Mouse (Mus musculus): Measurements from ENCODE around the gene Sgpp2. TPM values are rescaled to one million over a fixed set of nuclear protein-coding genes. Genes with fewer than 3 reads are reported as not detected.

Sgpp2 gene
- polyA plus RNA-seq, 1 experiment from 2014 or later: 0.37 TPM

DNA sequence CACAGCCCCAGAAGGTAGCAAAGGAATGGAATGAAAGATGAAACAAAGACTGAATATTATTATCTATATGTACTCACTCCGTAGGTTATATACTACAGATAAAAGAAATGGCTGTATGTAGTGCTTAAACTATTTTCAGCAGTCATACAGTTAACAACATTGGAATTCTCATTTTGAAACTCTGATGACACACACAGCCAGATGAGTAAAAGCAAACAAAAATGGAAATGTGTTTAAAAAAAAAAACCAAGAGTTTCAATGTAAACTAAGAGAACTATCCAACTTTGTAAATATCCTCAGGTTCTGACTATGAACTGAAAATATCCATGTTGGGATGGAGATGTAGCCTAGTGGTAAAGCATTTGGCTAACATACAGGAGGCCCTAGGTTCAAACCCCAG is 126.3 kb downstream of the Sgpp2 start:
- Histone ChIP-seq H3K4me3 (no peak overlapping the region), H3K36me3 (ENCODE audit: poor library complexity, severe bottlenecking) (peaks cover 20% of the 10 kb centered on the region), H3K9me3 (replicated peaks) (no peaks in the 10 kb centered on the region), H3K4me1 (no peaks in the 10 kb centered on the region), H3K27me3 (0 out of 2 replicates have a peak, but pooled peaks cover 2% of the 10 kb centered on the region), H3K9ac (no peak overlapping the region), H3K4me2 (no peak overlapping the region), H3K27ac (no peak overlapping the region)
- no peak for ATAC-seq
- 97% methylated on average over 1 of the region's 1 CpGs for WGBS

- H3K9me3 ChIP-seq (replicated peaks): no peaks in the 10 kb centered on the region
- ATAC-seq: no peak
- no peak overlapping the region for H3K4me3 ChIP-seq
- no peak overlapping the region for H3K9ac ChIP-seq
- H3K36me3 ChIP-seq (ENCODE audit: poor library complexity, severe bottlenecking): peaks cover 23% of the 10 kb centered on the region
- 80% methylated on average over 3 of the region's 3 CpGs for WGBS
- H3K27me3 ChIP-seq: no peaks in the 10 kb centered on the region
- H3K4me1 ChIP-seq: no peaks in the 10 kb centered on the region
- no peak overlapping the region for H3K27ac ChIP-seq
- no peak overlapping the region for H3K4me2 ChIP-seq
Measured at GRCm38 (mm10) chr1:78437150-78437549, 127.0 kb downstream of the Sgpp2 start.

- Histone ChIP-seq H3K27me3 (no peaks in the 10 kb centered on the region), H3K9ac (no peak overlapping the region), H3K36me3 (ENCODE audit: poor library complexity, severe bottlenecking) (peaks cover 54% of the 10 kb centered on the region), H3K4me3 (no peak overlapping the region), H3K4me1 (no peaks in the 10 kb centered on the region), H3K4me2 (no peak overlapping the region), H3K9me3 (replicated peaks) (no peaks in the 10 kb centered on the region), H3K27ac (no peak overlapping the region)
- no peak for ATAC-seq
- 94% methylated on average over 8 of the region's 8 CpGs for WGBS
Measured at GRCm38 (mm10) chr1:78440716-78441115, 130.6 kb downstream of the Sgpp2 start.

- Histone ChIP-seq H3K4me1 (0 out of 2 replicates have a peak, but pooled peaks cover 2% of the 10 kb centered on the region), H3K4me2 (no peak overlapping the region), H3K9me3 (replicated peaks) (no peaks in the 10 kb centered on the region), H3K9ac (no peak overlapping the region), H3K27me3 (no peaks in the 10 kb centered on the region), H3K4me3 (no peak overlapping the region), H3K27ac (no peak overlapping the region), H3K36me3 (ENCODE audit: poor library complexity, severe bottlenecking) (peaks cover 58% of the 10 kb centered on the region)
- WGBS: 91% methylated on average over 7 of the region's 7 CpGs
- ATAC-seq: no peak
Measured at GRCm38 (mm10) chr1:78443056-78443455, 132.9 kb downstream of the Sgpp2 start.

DNA sequence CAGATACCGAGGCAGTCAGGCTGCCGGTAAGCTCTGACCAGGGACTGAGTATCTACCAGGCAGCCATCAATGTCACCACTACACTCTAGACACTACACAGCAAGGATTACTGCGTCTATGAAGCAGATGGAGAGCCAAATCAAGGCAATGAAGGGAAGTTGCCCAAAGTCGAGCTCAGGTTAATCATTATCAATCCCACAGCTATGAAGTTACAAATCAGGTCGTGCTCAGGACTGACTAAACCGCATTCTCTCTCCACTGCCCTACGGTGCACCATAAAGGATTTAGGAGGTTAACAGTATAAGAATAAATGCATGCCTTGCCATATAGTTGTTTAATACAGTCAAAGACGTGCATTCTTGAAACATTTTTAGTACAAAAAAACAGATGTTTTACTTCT is 136.1 kb downstream of the Sgpp2 start:
- no peaks in the 10 kb centered on the region for H3K27me3 ChIP-seq
- H3K9me3 ChIP-seq (replicated peaks): no peaks in the 10 kb centered on the region
- no peak overlapping the region for H3K4me3 ChIP-seq
- no peak overlapping the region for H3K9ac ChIP-seq
- ATAC-seq: no peak
- WGBS: 92% methylated on average over 8 of the region's 8 CpGs
- no peak overlapping the region for H3K4me2 ChIP-seq
- no peak overlapping the region for H3K27ac ChIP-seq
- H3K36me3 ChIP-seq (ENCODE audit: poor library complexity, severe bottlenecking): peaks cover 64% of the 10 kb centered on the region
- H3K4me1 ChIP-seq: peaks cover 11% of the 10 kb centered on the region

DNA sequence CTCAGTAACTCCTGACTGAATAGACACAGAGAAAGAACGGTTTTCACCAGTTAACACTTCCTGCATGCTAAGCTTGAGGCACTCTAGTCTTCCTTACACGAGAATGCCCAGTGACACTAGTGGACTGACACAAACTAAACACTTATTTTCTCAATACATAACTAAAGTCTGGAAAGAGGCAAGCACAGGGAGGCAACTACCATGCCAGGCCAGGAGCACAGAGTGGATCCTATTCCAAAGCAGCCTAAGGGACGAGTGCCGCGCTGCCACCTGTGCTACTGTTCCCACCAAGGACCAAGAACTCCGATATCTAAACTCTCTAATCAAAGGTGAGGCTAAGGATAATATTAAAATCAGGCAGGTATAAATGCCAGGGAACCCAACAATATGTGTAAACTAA is 136.6 kb downstream of the Sgpp2 start:
- no peak overlapping the region for H3K27ac ChIP-seq
- no peaks in the 10 kb centered on the region for H3K27me3 ChIP-seq
- WGBS: 95% methylated on average over 6 of the region's 6 CpGs
- peaks cover 64% of the 10 kb centered on the region for H3K36me3 ChIP-seq (ENCODE audit: poor library complexity, severe bottlenecking)
- no peak overlapping the region for H3K4me3 ChIP-seq
- ATAC-seq: no peak
- H3K9me3 ChIP-seq (replicated peaks): no peaks in the 10 kb centered on the region
- H3K9ac ChIP-seq: no peak overlapping the region
- no peak overlapping the region for H3K4me2 ChIP-seq
- H3K4me1 ChIP-seq: peaks cover 11% of the 10 kb centered on the region

- ATAC-seq: peak; percentile 91
- peaks cover 66% of the 10 kb centered on the region for H3K36me3 ChIP-seq (ENCODE audit: poor library complexity, severe bottlenecking)
- no peak overlapping the region for H3K4me2 ChIP-seq
- no peak overlapping the region for H3K9ac ChIP-seq
- no peak overlapping the region for H3K4me3 ChIP-seq
- no peaks in the 10 kb centered on the region for H3K9me3 ChIP-seq (replicated peaks)
- WGBS: 41% methylated on average over 1 of the region's 1 CpGs
- H3K27me3 ChIP-seq: no peaks in the 10 kb centered on the region
- H3K4me1 ChIP-seq: peaks cover 11% of the 10 kb centered on the region
- no peak overlapping the region for H3K27ac ChIP-seq
Measured at GRCm38 (mm10) chr1:78448091-78448490, 137.9 kb downstream of the Sgpp2 start.

GRCm38 (mm10) chr1:78451070-78451854 is 141.1 kb downstream of the Sgpp2 start:
- no peak overlapping the region for H3K4me2 ChIP-seq
- H3K9me3 ChIP-seq (replicated peaks): no peaks in the 10 kb centered on the region
- ATAC-seq: peak; percentile 54
- H3K36me3 ChIP-seq (ENCODE audit: poor library complexity, severe bottlenecking): peaks cover 59% of the 10 kb centered on the region
- H3K27ac ChIP-seq: no peak overlapping the region
- H3K27me3 ChIP-seq: no peaks in the 10 kb centered on the region
- 64% methylated on average over 12 of the region's 12 CpGs for WGBS
- H3K4me1 ChIP-seq: peaks cover 11% of the 10 kb centered on the region
- H3K4me3 ChIP-seq: no peak overlapping the region
- no peak overlapping the region for H3K9ac ChIP-seq

DNA sequence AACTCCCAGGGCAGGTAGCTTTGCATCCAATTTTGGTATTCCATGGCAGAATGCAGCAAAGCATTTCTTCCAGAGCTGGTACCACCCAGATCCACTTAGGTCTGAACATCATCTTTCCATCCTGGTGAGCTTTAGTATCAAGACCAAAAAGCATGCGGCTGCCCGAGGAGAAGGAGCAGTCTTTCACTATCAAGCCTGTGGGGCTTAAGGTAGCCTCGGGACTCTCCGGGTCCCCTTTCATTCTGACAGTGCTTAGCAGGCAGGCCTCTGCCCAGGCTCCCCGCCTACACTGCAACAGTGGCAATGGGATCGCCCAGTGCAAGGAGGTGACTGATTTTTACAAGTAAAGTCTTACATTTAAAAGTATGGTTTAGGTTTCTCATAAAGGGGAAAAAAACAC is 142.4 kb downstream of the Sgpp2 start:
- Histone ChIP-seq H3K36me3 (ENCODE audit: poor library complexity, severe bottlenecking) (peaks cover 62% of the 10 kb centered on the region), H3K27ac (no peak overlapping the region), H3K9ac (no peak overlapping the region), H3K4me1 (peaks cover 11% of the 10 kb centered on the region), H3K4me3 (no peak overlapping the region), H3K27me3 (no peaks in the 10 kb centered on the region), H3K9me3 (replicated peaks) (no peaks in the 10 kb centered on the region), H3K4me2 (no peak overlapping the region)
- ATAC-seq: no peak
- 87% methylated on average over 6 of the region's 6 CpGs for WGBS

DNA sequence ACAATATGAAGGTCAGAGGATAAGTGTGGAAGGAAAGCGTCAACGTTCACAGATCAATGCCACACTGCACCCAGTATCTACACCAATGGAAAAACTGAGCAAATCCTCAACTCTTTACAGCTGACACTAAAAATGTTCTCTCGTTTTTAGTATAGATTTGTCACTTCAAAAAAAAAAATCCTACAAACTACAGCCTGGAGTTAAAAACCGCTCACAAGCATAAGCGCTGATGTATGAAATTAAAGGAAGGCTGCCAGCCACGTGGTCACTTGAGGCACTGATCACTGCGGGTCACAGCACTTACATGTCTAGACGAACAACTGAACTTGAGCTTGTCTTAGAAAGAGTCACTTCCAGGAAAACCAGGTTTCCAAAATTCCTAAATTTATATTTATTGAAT is 143.7 kb downstream of the Sgpp2 start:
- Histone ChIP-seq H3K4me2 (no peak overlapping the region), H3K27me3 (no peaks in the 10 kb centered on the region), H3K9me3 (replicated peaks) (no peaks in the 10 kb centered on the region), H3K27ac (no peak overlapping the region), H3K36me3 (ENCODE audit: poor library complexity, severe bottlenecking) (peaks cover 66% of the 10 kb centered on the region), H3K9ac (no peak overlapping the region), H3K4me1 (peaks cover under 1% of the 10 kb centered on the region; the same call in 1 of the 2 replicates), H3K4me3 (no peak overlapping the region)
- no peak for ATAC-seq
- 95% methylated on average over 8 of the region's 8 CpGs for WGBS

GRCm38 (mm10) chr1:78454659-78455058 is 144.5 kb downstream of the Sgpp2 start:
- ATAC-seq: peak; percentile 33; the same call in 1 of the 2 replicates
- Histone ChIP-seq H3K9ac (no peak overlapping the region), H3K36me3 (ENCODE audit: poor library complexity, severe bottlenecking) (peaks cover 71% of the 10 kb centered on the region), H3K9me3 (replicated peaks) (no peaks in the 10 kb centered on the region), H3K4me2 (no peak overlapping the region), H3K27me3 (no peaks in the 10 kb centered on the region), H3K27ac (no peak overlapping the region), H3K4me1 (no peaks in the 10 kb centered on the region), H3K4me3 (no peak overlapping the region)
- 27% methylated on average over 7 of the region's 7 CpGs for WGBS
